Mouse (Mus musculus): ENCODE data around the gene Jund. TPM values are rescaled to one million over a fixed set of nuclear protein-coding genes. Genes with fewer than 3 reads are reported as not detected.

Jund gene
- polyA plus RNA-seq, 1 experiment from 2014 or later, result 87.2 TPM

DNA sequence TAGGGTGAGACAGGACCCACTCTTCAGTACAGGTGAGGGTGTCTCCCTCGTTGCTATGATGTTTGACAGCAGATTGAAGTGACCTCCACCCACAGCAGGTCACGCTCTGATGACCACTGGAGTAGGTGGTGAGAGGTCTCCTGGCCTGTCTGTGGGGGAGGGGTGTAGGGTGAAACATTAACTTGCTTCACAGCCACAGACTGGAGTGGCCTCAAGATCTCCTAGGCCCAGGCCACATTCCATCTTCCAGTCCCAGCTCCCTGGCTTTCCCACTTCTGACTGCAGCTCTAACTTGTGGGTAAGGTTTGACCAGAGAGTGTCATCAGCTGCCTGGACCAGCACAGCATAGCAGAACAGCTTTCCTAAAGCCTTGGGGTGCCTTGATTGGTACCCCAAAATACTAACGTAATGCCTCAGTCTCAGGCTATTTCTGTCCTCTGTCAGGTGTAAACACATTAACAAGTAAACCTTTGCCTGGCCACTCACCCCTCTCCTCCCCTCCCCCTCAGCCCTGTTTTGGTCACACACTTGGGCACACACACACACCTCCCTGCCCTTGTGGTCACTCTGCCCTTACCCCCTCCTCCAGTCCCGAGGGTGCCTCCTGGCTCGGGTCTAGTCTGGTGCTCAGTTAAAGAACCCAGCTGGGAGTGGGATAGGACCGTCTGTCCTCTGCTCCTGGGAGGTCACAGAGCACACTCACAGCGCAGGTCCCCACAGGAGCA is 24.9 kb downstream of the Jund start, which contains the start of gene Pde4c:
Gene Pde4c (plus strand): TSS at position 235 of the 725 bp plus-strand sequence.
- ATAC-seq (no peak), DNase-seq (ENCODE audit: low spot score) (no peak)
- Histone ChIP-seq H3K4me1 (ENCODE audit: control insufficient read depth, insufficient read depth, low read length) (no peaks in the 10 kb centered on the region), H3K27ac (ENCODE audit: low read depth, low read length) (no peak within 1 kb of the TSS), H3K36me3 (ENCODE audit: control insufficient read depth, insufficient read depth, low read length) (no peaks in the 10 kb centered on the region), H3K9me3 (replicated peaks; ENCODE audit: control insufficient read depth, low read length) (no peaks in the 10 kb centered on the region), H3K4me3 (ENCODE audit: low read depth, low read length) (no peak within 1 kb of the TSS), H3K9ac (ENCODE audit: low read length) (no peak within 1 kb of the TSS), H3K4me2 (ENCODE audit: low read length) (no peak within 1 kb of the TSS), H3K27me3 (replicated peaks; ENCODE audit: control insufficient read depth, insufficient read depth, low read length) (peaks cover 10% of the 10 kb centered on the region; the same call in 1 of the 2 replicates)
- WGBS, result 72% methylated on average over 7 of the region's 7 CpGs

DNA sequence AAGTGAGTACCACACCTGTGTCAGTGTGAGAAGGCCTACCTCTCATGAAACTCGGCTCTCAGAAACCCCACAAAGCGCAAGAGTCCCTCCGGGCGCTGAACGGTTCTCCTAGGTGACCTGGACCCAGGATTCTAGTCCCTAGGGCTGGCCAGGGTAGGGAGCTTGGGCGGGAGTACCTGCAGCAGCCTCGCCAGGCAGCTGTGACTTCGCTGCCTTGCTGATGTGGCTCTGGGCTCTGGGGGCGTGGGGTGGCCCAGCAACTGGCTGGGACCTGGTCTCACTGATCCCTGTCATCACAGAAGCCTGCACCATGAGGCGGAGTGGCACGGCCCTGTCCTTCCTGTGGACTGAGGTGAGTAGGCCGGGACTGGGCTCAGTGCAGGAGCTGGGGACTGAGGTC is 25.5 kb downstream of the Jund start:
- peaks cover 10% of the 10 kb centered on the region; the same call in 1 of the 2 replicates for H3K27me3 ChIP-seq (replicated peaks; ENCODE audit: control insufficient read depth, insufficient read depth, low read length)
- no peaks in the 10 kb centered on the region for H3K4me1 ChIP-seq (ENCODE audit: control insufficient read depth, insufficient read depth, low read length)
- no peaks in the 10 kb centered on the region for H3K9me3 ChIP-seq (replicated peaks; ENCODE audit: control insufficient read depth, low read length)
- H3K27ac ChIP-seq (ENCODE audit: low read depth, low read length), result no peak overlapping the region
- no peak for ATAC-seq
- no peak overlapping the region for H3K4me2 ChIP-seq (ENCODE audit: low read length)
- WGBS, result 77% methylated on average over 12 of the region's 12 CpGs
- H3K9ac ChIP-seq (ENCODE audit: low read length), result no peak overlapping the region
- no peaks in the 10 kb centered on the region for H3K36me3 ChIP-seq (ENCODE audit: control insufficient read depth, insufficient read depth, low read length)
- no peak for DNase-seq (ENCODE audit: low spot score)
- no peak overlapping the region for H3K4me3 ChIP-seq (ENCODE audit: low read depth, low read length)

DNA sequence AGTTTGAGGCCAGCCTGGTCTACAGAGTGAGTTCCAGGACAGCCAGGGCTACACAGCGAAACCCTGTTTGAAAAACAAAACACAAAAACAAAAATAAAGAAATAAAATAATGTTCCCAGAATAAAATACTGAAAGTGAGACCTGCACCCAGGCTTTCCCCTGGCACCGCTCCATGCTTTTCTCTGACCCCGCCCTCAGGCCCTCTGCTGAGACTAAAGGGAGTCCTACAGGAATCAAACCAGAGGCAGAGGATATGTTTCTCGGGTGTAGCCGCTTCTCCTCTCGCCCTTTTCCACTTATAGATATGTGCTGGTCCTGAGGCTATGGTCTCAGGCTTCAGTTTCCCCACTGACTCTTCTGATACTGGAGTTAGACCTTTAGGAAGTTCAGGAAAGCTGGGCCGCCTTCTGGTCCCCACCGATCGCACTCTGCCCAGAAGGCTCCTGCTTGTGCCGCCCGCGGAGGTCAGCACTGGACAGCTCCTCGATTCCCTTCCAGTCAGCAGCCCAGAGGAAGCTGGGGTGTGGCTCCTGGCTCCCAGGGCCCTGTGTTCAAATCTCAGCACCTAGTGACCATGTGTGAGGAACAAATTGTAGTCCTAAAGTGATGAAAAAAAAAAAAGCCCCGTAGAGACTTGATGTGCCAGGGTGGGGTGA is 27.2 kb downstream of the Jund start:
- Histone ChIP-seq H3K27ac (ENCODE audit: low read depth, low read length) (no peak overlapping the region), H3K27me3 (replicated peaks; ENCODE audit: control insufficient read depth, insufficient read depth, low read length) (peaks cover 21% of the 10 kb centered on the region), H3K4me2 (ENCODE audit: low read length) (no peak overlapping the region), H3K9ac (ENCODE audit: low read length) (no peak overlapping the region), H3K4me3 (ENCODE audit: low read depth, low read length) (no peak overlapping the region), H3K9me3 (replicated peaks; ENCODE audit: control insufficient read depth, low read length) (no peaks in the 10 kb centered on the region), H3K4me1 (ENCODE audit: control insufficient read depth, insufficient read depth, low read length) (no peaks in the 10 kb centered on the region), H3K36me3 (ENCODE audit: control insufficient read depth, insufficient read depth, low read length) (no peaks in the 10 kb centered on the region)
- no peak for DNase-seq (ENCODE audit: low spot score)
- WGBS, result 25% methylated on average over 14 of the region's 14 CpGs
- ATAC-seq, result no peak

DNA sequence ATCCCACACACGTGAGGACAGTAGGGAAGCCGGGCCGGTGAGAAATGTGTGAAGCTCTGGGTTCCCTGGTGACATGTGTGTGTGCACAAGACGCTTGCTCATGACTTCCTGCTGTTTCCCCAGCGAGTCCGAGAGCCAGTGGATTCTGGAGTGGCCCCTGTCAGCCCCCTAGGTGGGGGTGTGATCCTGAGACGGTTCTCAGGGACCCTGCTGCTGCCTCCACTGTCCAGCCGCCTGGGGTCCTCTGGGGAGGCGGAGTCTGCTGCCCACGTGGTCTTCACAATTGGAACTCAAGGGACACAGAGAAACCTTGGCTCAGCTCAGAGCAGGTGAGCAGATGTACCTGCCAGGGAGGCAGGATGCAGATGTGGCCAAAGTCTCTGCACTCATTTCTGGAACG is 28.0 kb downstream of the Jund start:
- WGBS, result 38% methylated on average over 11 of the region's 11 CpGs

DNA sequence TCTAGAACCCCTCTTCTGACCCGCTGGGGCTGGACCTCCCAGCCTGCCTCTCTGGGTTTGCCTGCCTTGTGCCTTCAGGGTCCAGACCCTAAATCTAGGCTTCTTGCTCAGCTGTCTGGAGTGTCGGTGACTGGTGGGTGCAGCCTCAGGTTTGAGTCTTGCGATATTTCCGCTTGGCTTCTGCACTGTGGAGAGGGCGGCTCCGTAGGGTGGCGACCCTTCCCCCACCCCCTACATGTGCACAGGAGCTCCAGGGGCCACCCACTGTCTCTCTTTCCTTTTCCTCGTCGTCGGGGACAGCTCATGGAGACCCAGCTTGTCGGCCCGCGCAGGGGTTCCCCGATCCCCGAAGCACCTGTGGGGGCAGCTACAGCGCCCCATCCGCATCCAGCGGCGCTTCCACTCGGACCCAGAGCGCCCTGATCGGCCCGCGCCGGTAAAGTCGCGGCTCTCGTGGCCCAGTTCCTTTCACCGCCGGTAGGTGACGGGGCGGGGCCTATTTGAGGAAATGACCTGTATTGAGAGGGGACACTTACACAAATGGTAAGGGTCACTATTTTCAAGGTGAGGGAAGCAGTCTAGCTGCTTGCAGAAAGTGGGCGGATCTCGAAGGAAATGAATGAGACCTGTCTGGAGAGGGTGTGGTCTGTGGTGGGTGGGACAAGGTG is 31.2 kb downstream of the Jund start:
- Histone ChIP-seq H3K27ac (ENCODE audit: low read depth, low read length) (no peak overlapping the region), H3K4me1 (ENCODE audit: control insufficient read depth, insufficient read depth, low read length) (no peaks in the 10 kb centered on the region), H3K27me3 (replicated peaks; ENCODE audit: control insufficient read depth, insufficient read depth, low read length) (peaks cover 21% of the 10 kb centered on the region), H3K9ac (ENCODE audit: low read length) (peak overlapping the region; percentile 37; the same call in 1 of the 2 replicates), H3K36me3 (ENCODE audit: control insufficient read depth, insufficient read depth, low read length) (no peaks in the 10 kb centered on the region), H3K4me3 (ENCODE audit: low read depth, low read length) (no peak overlapping the region), H3K4me2 (ENCODE audit: low read length) (peak overlapping the region; percentile 25; the same call in 1 of the 2 replicates), H3K9me3 (replicated peaks; ENCODE audit: control insufficient read depth, low read length) (no peaks in the 10 kb centered on the region)
- no peak for ATAC-seq
- no peak for DNase-seq (ENCODE audit: low spot score)
- WGBS, result 3% methylated on average over 34 of the region's 34 CpGs

More for the DNA sequence above, 28.0 kb downstream of the Jund start:
- H3K9me3 ChIP-seq (replicated peaks; ENCODE audit: control insufficient read depth, low read length), result no peaks in the 10 kb centered on the region
- no peak for ATAC-seq
- no peak overlapping the region for H3K4me2 ChIP-seq (ENCODE audit: low read length)
- DNase-seq (ENCODE audit: low spot score), result no peak
- peaks cover 21% of the 10 kb centered on the region for H3K27me3 ChIP-seq (replicated peaks; ENCODE audit: control insufficient read depth, insufficient read depth, low read length)
- H3K4me1 ChIP-seq (ENCODE audit: control insufficient read depth, insufficient read depth, low read length), result no peaks in the 10 kb centered on the region
- H3K4me3 ChIP-seq (ENCODE audit: low read depth, low read length), result no peak overlapping the region
- H3K36me3 ChIP-seq (ENCODE audit: control insufficient read depth, insufficient read depth, low read length), result no peaks in the 10 kb centered on the region
- no peak overlapping the region for H3K9ac ChIP-seq (ENCODE audit: low read length)
- H3K27ac ChIP-seq (ENCODE audit: low read depth, low read length), result no peak overlapping the region

DNA sequence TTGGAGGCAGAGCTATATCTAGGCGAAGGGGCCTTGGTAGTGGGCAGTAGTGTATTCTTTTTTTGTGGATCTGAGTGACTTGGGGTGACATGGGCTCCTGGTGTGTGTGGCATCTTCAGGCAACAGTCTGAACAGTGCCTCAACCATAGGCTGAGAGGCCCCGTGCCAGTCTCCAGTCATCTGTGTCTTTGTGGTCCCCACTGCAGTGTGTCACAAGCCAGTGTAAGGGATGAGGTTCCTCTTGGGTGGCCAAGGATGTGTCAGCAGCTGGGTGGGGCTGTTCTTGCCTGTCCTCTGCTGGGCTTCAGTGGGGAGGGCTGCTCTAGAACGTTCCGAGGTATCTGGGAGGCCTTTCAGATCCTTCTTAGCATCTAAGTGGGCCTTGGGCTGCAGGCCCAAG is 32.2 kb downstream of the Jund start:
- ATAC-seq, result no peak
- 88% methylated on average over 4 of the region's 4 CpGs for WGBS
- no peak for DNase-seq (ENCODE audit: low spot score)

DNA sequence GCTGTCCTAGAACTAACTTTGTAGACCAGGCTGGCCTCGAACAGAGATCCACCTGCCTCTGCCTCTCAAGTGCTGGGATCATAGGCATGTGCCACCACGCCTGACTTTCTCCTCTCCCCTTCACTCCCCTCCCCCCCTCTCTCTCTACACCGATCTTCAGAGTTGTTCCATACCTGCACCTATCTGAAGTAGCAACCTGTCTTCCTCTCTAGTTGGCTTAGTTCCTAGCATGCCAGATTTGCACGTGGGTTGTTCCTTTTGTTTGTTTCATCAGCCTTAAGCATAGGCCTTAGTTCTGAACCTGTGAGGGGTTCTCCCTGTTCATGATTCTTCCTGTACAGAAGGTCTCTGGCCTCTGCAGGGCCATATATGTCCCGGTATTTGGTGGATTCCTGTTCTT is 39.0 kb downstream of the Jund start:
- no peaks in the 10 kb centered on the region for H3K9me3 ChIP-seq (replicated peaks; ENCODE audit: control insufficient read depth, low read length)
- DNase-seq (ENCODE audit: low spot score) (no peak), ATAC-seq (no peak)

More for the DNA sequence above, 32.2 kb downstream of the Jund start:
- H3K4me3 ChIP-seq (ENCODE audit: low read depth, low read length), result no peak overlapping the region
- H3K36me3 ChIP-seq (ENCODE audit: control insufficient read depth, insufficient read depth, low read length), result no peaks in the 10 kb centered on the region
- no peaks in the 10 kb centered on the region for H3K9me3 ChIP-seq (replicated peaks; ENCODE audit: control insufficient read depth, low read length)
- H3K27me3 ChIP-seq (replicated peaks; ENCODE audit: control insufficient read depth, insufficient read depth, low read length), result peaks cover 20% of the 10 kb centered on the region
- no peaks in the 10 kb centered on the region for H3K4me1 ChIP-seq (ENCODE audit: control insufficient read depth, insufficient read depth, low read length)
- H3K9ac ChIP-seq (ENCODE audit: low read length), result no peak overlapping the region
- no peak overlapping the region for H3K4me2 ChIP-seq (ENCODE audit: low read length)
- H3K27ac ChIP-seq (ENCODE audit: low read depth, low read length), result no peak overlapping the region

DNA sequence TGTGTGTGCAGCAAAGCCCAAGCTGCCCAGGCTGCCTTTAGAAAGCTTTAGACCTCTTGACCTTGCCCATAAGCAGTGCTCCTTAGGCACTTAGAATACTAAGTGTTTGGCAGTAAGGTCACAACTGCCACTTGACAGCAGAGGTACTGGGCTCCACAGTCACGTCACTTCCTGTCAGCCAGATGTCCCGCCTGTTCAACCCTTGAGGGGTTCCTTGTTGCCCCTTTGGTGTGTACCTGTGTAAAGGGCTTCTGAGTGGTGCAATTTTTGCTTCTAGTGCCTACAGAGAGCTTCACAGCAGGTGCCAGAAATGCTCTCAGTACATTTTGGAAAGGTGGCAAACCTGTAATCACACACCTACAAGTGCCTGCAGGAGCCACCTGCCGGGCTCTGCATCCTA is 39.5 kb downstream of the Jund start:
- Histone ChIP-seq H3K27ac (ENCODE audit: low read depth, low read length) (no peak overlapping the region), H3K9ac (ENCODE audit: low read length) (no peak overlapping the region), H3K27me3 (replicated peaks; ENCODE audit: control insufficient read depth, insufficient read depth, low read length) (peaks cover 16% of the 10 kb centered on the region), H3K9me3 (replicated peaks; ENCODE audit: control insufficient read depth, low read length) (no peaks in the 10 kb centered on the region), H3K36me3 (ENCODE audit: control insufficient read depth, insufficient read depth, low read length) (no peaks in the 10 kb centered on the region), H3K4me3 (ENCODE audit: low read depth, low read length) (no peak overlapping the region), H3K4me2 (ENCODE audit: low read length) (no peak overlapping the region), H3K4me1 (ENCODE audit: control insufficient read depth, insufficient read depth, low read length) (peaks cover 3% of the 10 kb centered on the region; the same call in 1 of the 2 replicates)
- ATAC-seq (no peak), DNase-seq (ENCODE audit: low spot score) (no peak)
- 79% methylated on average over 3 of the region's 3 CpGs for WGBS

More for the DNA sequence above, 39.0 kb downstream of the Jund start:
- no peak overlapping the region for H3K4me2 ChIP-seq (ENCODE audit: low read length)
- H3K36me3 ChIP-seq (ENCODE audit: control insufficient read depth, insufficient read depth, low read length), result no peaks in the 10 kb centered on the region
- 56% methylated on average over 5 of the region's 5 CpGs for WGBS
- H3K27ac ChIP-seq (ENCODE audit: low read depth, low read length), result no peak overlapping the region
- no peak overlapping the region for H3K4me3 ChIP-seq (ENCODE audit: low read depth, low read length)
- no peak overlapping the region for H3K9ac ChIP-seq (ENCODE audit: low read length)
- peaks cover 11% of the 10 kb centered on the region for H3K27me3 ChIP-seq (replicated peaks; ENCODE audit: control insufficient read depth, insufficient read depth, low read length)
- H3K4me1 ChIP-seq (ENCODE audit: control insufficient read depth, insufficient read depth, low read length), result no peaks in the 10 kb centered on the region

Measured in forebrain, embryonic 14.5 days (tissue).